Mouse (Mus musculus): ENCODE data around the gene Pomgnt2. TPM values are rescaled to one million over a fixed set of nuclear protein-coding genes. Genes with fewer than 3 reads are reported as not detected.
A peak's percentile ranks its signal among the peaks of the same experiment; 100 is the strongest.

Pomgnt2 gene
- polyA plus RNA-seq, 1 experiment from 2014 or later: 13.3 TPM

DNA sequence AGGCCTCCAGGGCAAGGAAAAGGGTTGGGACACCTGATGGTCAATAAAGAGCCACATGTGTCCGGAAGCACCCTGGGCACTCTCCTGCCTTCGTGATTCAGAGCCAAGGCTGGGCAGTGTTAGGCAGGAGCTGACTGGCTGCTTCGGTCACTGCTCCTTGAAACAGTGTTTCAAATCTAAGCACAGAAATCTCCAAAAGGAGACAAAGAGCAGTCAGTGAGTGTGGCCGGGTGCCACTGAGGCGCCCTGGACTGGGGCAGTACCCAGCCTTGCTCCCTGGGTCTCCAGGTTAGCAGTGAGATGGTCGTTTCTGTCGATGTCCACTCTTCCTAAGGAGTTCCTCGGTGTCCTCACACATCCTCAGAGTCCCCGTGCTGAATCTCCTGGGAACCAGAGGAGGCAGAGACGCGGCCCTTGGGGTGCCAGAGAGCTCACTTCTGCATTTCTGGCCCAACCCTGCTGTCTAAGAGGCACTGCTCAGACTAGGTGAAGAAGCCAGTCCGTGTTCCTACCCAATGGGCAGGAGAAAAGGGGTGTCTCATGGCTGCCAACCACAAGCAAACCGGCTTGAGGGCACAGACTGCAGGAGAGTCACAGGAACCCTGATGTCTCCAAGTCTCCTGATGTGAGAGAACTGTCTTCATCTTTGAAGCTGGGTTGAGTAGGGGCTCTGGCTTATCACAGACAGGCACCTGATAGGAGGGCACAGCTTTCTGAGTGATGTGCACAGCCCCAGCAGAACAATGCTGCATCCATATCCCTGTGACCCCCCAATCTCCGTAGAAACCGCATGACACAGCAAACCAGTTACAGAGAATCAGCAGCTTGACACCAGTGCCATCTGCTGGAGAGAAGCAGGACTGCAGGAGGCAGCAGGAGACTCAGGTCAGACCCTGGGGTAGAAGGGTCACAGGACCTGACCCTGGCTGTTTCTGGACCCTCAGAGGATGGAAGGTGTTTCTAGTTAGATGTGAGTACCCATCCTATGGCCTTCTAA lies 12.1 kb downstream of the Pomgnt2 start:
- WGBS: 73% methylated on average over 15 of the region's 15 CpGs
- no peaks in the 10 kb centered on the region for H3K9me3 ChIP-seq (ENCODE audit: control insufficient read depth, low read length)
- no peak overlapping the region for H3K27ac ChIP-seq (ENCODE audit: low read depth, low read length)
- peaks cover 2% of the 10 kb centered on the region; the same call in 1 of the 2 replicates for H3K36me3 ChIP-seq (ENCODE audit: control insufficient read depth, insufficient read depth, low read length)
- no peak overlapping the region for H3K4me2 ChIP-seq (ENCODE audit: low read depth)
- no peaks in the 10 kb centered on the region; the same call in 1 of the 2 replicates for H3K4me1 ChIP-seq (ENCODE audit: control insufficient read depth, insufficient read depth, low read length)
- no peaks in the 10 kb centered on the region for H3K27me3 ChIP-seq (ENCODE audit: control insufficient read depth, insufficient read depth, low read length)
- ATAC-seq (ENCODE audit: insufficient read depth, low FRiP score, low TSS enrichment) (no peak), DNase-seq (ENCODE audit: low spot score) (peak; percentile 72)
- H3K4me3 ChIP-seq (ENCODE audit: low read depth, low read length): no peak overlapping the region
- no peak overlapping the region for H3K9ac ChIP-seq (ENCODE audit: low read length)

DNA sequence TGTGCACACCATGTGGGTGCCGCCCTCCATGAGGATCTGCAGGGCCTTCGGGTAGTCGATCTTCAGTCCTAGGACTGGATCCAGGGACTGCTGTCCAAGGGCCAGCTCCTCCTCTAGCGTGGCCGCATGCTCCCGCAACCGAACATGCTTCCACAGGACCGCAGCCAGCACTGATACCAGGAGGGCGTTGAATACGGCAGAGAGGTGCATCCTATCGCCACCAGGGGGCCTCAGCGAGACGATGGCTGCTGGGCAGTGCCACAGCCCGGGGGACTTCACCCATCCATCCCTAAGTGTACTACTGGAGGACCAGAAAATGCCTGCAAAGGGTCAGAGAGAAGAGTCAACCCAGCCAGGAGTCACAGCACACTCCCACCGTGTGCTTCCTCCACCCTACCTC lies 13.4 kb downstream of the Pomgnt2 start:
- ATAC-seq (ENCODE audit: insufficient read depth, low FRiP score, low TSS enrichment) (peak; percentile 45; the same call in 1 of the 2 replicates), DNase-seq (ENCODE audit: low spot score) (peak; percentile 69)
- WGBS: 52% methylated on average over 15 of the region's 15 CpGs
- Histone ChIP-seq H3K4me1 (ENCODE audit: control insufficient read depth, insufficient read depth, low read length) (peaks cover 3% of the 10 kb centered on the region; the same call in 1 of the 2 replicates), H3K27ac (ENCODE audit: low read depth, low read length) (no peak overlapping the region), H3K4me3 (ENCODE audit: low read depth, low read length) (no peak overlapping the region), H3K36me3 (ENCODE audit: control insufficient read depth, insufficient read depth, low read length) (peaks cover 2% of the 10 kb centered on the region; the same call in 1 of the 2 replicates), H3K27me3 (ENCODE audit: control insufficient read depth, insufficient read depth, low read length) (no peaks in the 10 kb centered on the region), H3K4me2 (ENCODE audit: low read depth) (no peak overlapping the region), H3K9me3 (ENCODE audit: control insufficient read depth, low read length) (no peaks in the 10 kb centered on the region), H3K9ac (ENCODE audit: low read length) (no peak overlapping the region)

DNA sequence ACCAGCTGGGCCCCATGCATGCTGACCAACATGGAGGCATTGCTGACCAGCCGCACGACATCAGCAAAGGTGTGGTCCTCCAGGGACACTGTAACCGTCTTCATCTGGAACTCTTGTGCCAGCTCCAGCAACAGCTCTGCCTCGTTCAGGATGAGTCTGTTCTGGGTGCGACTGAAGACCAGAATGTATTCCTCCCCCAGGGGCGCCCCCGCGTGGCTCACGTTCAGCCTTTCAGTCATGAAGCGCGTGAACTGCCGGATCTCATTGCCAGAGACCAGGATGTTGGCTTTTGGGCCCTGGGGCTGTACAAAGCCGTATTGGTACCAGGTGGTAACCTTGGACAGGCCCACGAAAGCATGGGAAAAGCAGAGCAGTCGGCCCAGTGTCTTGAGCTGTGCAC lies 14.2 kb downstream of the Pomgnt2 start:
- no peak overlapping the region for H3K27ac ChIP-seq (ENCODE audit: low read depth, low read length)
- no peak overlapping the region for H3K4me3 ChIP-seq (ENCODE audit: low read depth, low read length)
- DNase-seq (ENCODE audit: low spot score): no peak
- peaks cover 2% of the 10 kb centered on the region; the same call in 1 of the 2 replicates for H3K36me3 ChIP-seq (ENCODE audit: control insufficient read depth, insufficient read depth, low read length)
- WGBS: 94% methylated on average over 15 of the region's 15 CpGs
- no peak overlapping the region for H3K9ac ChIP-seq (ENCODE audit: low read length)
- H3K4me1 ChIP-seq (ENCODE audit: control insufficient read depth, insufficient read depth, low read length): peaks cover 3% of the 10 kb centered on the region; the same call in 1 of the 2 replicates
- no peaks in the 10 kb centered on the region for H3K9me3 ChIP-seq (ENCODE audit: control insufficient read depth, low read length)
- no peak overlapping the region for H3K4me2 ChIP-seq (ENCODE audit: low read depth)
- H3K27me3 ChIP-seq (ENCODE audit: control insufficient read depth, insufficient read depth, low read length): no peaks in the 10 kb centered on the region
- ATAC-seq (ENCODE audit: insufficient read depth, low FRiP score, low TSS enrichment): no peak

DNA sequence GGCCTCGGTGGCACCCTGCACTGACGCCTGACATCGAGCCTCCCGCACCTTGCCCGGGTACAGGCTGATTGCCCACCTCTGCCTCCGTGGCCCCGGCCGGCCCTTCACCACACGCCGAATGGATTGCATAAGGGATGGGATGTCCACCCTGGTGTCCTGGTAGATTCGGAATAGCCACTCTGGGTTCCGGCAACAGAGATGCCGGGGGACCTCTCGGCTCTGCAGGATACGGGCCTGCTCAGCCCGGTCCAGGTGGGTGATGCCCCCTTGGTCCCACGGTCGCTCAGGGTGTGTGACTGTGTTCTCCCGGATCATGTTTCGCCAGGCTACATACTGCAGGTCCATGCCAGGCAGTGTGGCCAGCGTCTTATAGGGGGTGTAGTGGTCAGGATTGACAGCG lies 14.7 kb downstream of the Pomgnt2 start:
- Histone ChIP-seq H3K4me2 (ENCODE audit: low read depth) (no peak overlapping the region), H3K27me3 (ENCODE audit: control insufficient read depth, insufficient read depth, low read length) (no peaks in the 10 kb centered on the region), H3K4me3 (ENCODE audit: low read depth, low read length) (no peak overlapping the region), H3K9me3 (ENCODE audit: control insufficient read depth, low read length) (no peaks in the 10 kb centered on the region), H3K36me3 (ENCODE audit: control insufficient read depth, insufficient read depth, low read length) (peaks cover 2% of the 10 kb centered on the region; the same call in 1 of the 2 replicates), H3K27ac (ENCODE audit: low read depth, low read length) (no peak overlapping the region), H3K9ac (ENCODE audit: low read length) (no peak overlapping the region), H3K4me1 (ENCODE audit: control insufficient read depth, insufficient read depth, low read length) (peaks cover 3% of the 10 kb centered on the region; the same call in 1 of the 2 replicates)
- DNase-seq (ENCODE audit: low spot score): no peak
- WGBS: 96% methylated on average over 22 of the region's 22 CpGs
- ATAC-seq (ENCODE audit: insufficient read depth, low FRiP score, low TSS enrichment): no peak

DNA sequence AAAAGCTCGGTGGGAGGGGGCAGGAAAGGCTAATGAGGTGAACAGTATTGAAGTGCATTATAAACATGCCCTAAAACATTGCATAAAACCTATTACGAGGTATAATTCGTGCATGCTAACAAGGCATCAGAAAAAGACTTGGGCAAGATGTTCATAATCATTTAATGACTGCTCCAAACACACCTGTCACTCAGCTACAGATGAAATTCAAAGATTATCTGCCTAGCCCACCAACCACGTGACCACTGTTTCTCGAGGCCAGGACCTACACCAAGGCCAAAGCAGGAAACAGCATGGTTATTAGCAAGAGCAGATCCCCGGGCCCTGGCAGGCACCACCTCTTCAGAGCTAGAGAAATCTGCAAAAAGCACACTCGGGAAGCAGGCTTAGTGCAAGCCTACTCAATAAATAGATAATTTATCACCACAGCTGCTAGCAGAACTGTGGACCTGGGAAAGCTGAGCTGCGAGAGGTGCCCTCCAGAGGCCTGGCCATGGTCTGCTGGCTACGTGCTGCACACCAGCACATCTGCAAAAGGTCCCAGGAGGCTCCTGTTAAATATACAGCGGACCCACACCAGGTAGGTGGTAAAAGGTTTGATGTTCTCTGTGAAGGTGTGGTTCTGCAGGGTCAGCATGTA lies 15.3 kb downstream of the Pomgnt2 start:
- ATAC-seq (ENCODE audit: insufficient read depth, low FRiP score, low TSS enrichment) (no peak), DNase-seq (ENCODE audit: low spot score) (no peak)
- Histone ChIP-seq H3K9ac (ENCODE audit: low read length) (no peak overlapping the region), H3K4me1 (ENCODE audit: control insufficient read depth, insufficient read depth, low read length) (peaks cover 3% of the 10 kb centered on the region; the same call in 1 of the 2 replicates), H3K4me3 (ENCODE audit: low read depth, low read length) (no peak overlapping the region), H3K9me3 (ENCODE audit: control insufficient read depth, low read length) (no peaks in the 10 kb centered on the region), H3K36me3 (ENCODE audit: control insufficient read depth, insufficient read depth, low read length) (peaks cover 2% of the 10 kb centered on the region; the same call in 1 of the 2 replicates), H3K4me2 (ENCODE audit: low read depth) (no peak overlapping the region), H3K27ac (ENCODE audit: low read depth, low read length) (no peak overlapping the region), H3K27me3 (ENCODE audit: control insufficient read depth, insufficient read depth, low read length) (no peaks in the 10 kb centered on the region)
- WGBS: 79% methylated on average over 10 of the region's 10 CpGs

DNA sequence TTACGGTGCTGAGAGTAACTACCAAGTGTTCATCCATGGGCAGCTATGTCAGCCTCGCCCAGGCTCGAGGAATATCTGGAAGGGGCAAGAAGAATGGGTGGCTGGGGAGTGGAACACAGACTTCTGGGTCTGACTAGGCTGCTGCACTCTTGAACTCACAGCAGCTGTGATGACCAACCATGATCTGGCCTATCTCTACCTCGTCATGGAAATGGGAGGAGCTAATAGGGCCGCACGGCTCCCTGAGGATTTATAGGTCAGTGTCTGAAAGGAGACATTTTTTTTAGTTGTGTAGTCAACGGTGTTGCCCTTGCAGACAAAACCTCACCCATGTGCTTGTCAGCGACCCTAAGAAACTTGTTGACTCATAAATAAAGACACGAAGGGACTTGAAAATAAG lies 15.9 kb downstream of the Pomgnt2 start:
- Histone ChIP-seq H3K27ac (ENCODE audit: low read depth, low read length) (no peak overlapping the region), H3K4me1 (ENCODE audit: control insufficient read depth, insufficient read depth, low read length) (peaks cover 3% of the 10 kb centered on the region; the same call in 1 of the 2 replicates), H3K9ac (ENCODE audit: low read length) (no peak overlapping the region), H3K9me3 (ENCODE audit: control insufficient read depth, low read length) (no peaks in the 10 kb centered on the region), H3K27me3 (ENCODE audit: control insufficient read depth, insufficient read depth, low read length) (no peaks in the 10 kb centered on the region), H3K4me3 (ENCODE audit: low read depth, low read length) (no peak overlapping the region), H3K4me2 (ENCODE audit: low read depth) (no peak overlapping the region), H3K36me3 (ENCODE audit: control insufficient read depth, insufficient read depth, low read length) (peaks cover 2% of the 10 kb centered on the region; the same call in 1 of the 2 replicates)
- ATAC-seq (ENCODE audit: insufficient read depth, low FRiP score, low TSS enrichment) (no peak), DNase-seq (ENCODE audit: low spot score) (no peak)
- 70% methylated on average over 9 of the region's 9 CpGs for WGBS

DNA sequence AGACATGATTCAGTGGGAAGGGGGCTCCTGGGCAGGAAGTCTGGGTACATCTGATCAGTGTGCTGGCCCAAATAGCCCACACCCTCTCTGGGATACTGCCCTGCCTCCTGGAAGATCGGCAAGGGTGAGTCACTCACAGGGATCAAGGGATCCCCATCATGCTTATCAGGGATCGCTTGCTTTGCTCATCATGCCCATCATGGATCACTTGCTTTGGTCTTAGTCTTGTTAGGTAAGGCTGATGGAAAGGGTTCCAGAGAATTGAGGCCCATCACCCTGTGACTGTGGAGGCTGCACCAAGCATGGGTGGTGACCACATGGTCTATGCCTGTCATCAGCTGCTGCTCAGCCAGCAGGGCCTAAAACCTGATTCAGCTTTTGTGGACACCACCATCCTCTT lies 21.6 kb downstream of the Pomgnt2 start:
- 87% methylated on average over 2 of the region's 2 CpGs for WGBS
- no peak overlapping the region for H3K9ac ChIP-seq (ENCODE audit: low read length)

DNA sequence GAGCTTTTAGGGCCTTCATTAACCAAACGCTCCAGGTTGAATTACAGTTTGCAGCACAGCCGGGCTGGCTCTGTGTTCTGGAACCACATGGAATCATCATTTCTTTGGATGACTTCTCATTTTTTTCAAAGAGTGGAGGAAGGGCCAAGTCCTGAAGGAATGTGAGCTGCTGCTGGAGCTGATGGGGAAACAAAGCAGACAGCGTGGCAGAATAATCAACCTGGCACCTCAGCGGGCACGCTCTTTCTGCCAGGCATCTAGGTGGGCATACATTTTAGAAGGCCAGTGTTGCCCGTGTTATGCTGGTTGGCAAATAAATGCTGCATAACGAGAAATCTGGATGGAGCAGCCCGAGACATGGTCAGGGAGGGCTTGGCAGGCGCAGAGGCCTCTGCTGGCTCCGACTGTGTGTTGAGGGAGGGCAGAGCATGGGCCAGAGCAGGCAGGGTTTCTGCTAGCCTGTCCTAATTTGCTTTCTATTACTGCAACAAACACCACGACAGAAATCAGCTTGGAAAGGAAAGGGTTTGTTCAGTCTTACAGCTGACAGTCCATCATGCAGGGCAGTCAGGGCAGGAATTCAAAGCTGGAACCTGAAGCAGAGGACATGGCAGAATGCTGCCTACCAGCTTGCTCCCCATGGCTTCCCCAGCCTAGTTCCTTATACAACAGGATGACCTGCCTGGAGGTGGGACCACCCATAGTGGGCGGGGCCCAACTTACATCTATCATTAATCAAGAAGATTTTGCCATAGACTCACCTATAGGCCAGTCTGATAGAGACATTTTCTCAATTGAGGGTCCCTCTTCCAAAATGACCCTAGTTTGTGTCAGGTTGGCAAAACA lies 22.5 kb downstream of the Pomgnt2 start:
- no peak overlapping the region for H3K27ac ChIP-seq (ENCODE audit: low read depth, low read length)
- no peak overlapping the region for H3K4me3 ChIP-seq (ENCODE audit: low read depth, low read length)
- H3K4me2 ChIP-seq (ENCODE audit: low read depth): no peak overlapping the region
- ATAC-seq (ENCODE audit: insufficient read depth, low FRiP score, low TSS enrichment): no peak
- WGBS: 88% methylated on average over 12 of the region's 12 CpGs
- no peak for DNase-seq (ENCODE audit: low spot score)
- H3K36me3 ChIP-seq (ENCODE audit: control insufficient read depth, insufficient read depth, low read length): no peaks in the 10 kb centered on the region
- no peak overlapping the region for H3K9ac ChIP-seq (ENCODE audit: low read length)
- no peaks in the 10 kb centered on the region for H3K27me3 ChIP-seq (ENCODE audit: control insufficient read depth, insufficient read depth, low read length)
- H3K4me1 ChIP-seq (ENCODE audit: control insufficient read depth, insufficient read depth, low read length): peaks cover 3% of the 10 kb centered on the region; the same call in 1 of the 2 replicates
- H3K9me3 ChIP-seq (ENCODE audit: control insufficient read depth, low read length): no peaks in the 10 kb centered on the region

More for the DNA sequence above, 21.6 kb downstream of the Pomgnt2 start:
- peaks cover 3% of the 10 kb centered on the region; the same call in 1 of the 2 replicates for H3K4me1 ChIP-seq (ENCODE audit: control insufficient read depth, insufficient read depth, low read length)
- no peaks in the 10 kb centered on the region for H3K9me3 ChIP-seq (ENCODE audit: control insufficient read depth, low read length)
- no peak overlapping the region for H3K27ac ChIP-seq (ENCODE audit: low read depth, low read length)
- no peak for DNase-seq (ENCODE audit: low spot score)
- no peak overlapping the region for H3K4me2 ChIP-seq (ENCODE audit: low read depth)
- H3K4me3 ChIP-seq (ENCODE audit: low read depth, low read length): no peak overlapping the region
- no peaks in the 10 kb centered on the region for H3K36me3 ChIP-seq (ENCODE audit: control insufficient read depth, insufficient read depth, low read length)
- no peaks in the 10 kb centered on the region for H3K27me3 ChIP-seq (ENCODE audit: control insufficient read depth, insufficient read depth, low read length)
- ATAC-seq (ENCODE audit: insufficient read depth, low FRiP score, low TSS enrichment): no peak

Data from neural tube, embryonic 11.5 days (tissue).